Mouse (Mus musculus) liver, adult 2 months (tissue): ENCODE data around the gene Catsperd.

Source experiments
- CTCF ChIP-seq: fragments of 200-500 bp; IDR thresholded peaks from 2 replicates; pipeline ENCODE4 v1.5.1; 2011; ENCODE audit warnings: low read depth, low read length, control low read depth
- POLR2A ChIP-seq: fragments of 200-500 bp; IDR thresholded peaks from 2 replicates; pipeline ENCODE4 v1.6.1; 2011; ENCODE audit warnings: low read length, control low read depth; ENCODE audit not compliant: insufficient read depth; ENCODE audit errors: extremely low read depth

DNA sequence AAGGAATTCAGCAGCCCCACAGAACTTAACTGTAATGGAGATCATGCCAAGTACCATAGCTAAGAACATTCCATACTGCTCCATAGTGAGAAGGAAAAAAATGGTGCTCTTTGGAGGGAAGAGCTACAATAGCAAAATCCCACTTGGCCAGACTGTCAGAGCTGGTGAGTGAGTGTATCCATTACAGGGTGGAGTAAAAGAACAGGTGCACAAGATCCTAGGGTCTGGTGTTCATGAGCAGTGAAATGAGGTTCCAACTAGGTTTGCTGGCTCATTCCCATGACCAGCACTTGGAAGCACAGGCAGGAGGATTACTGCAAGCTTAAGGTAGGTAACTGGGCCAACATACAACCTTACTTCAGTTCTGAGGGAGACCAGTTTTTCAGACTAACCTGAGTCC, 35.4 kb upstream of the Catsperd start:
- no peak for TF ChIP-seq CTCF
- no peak for TF ChIP-seq POLR2A
